Mouse (Mus musculus): ENCODE measurements at regions not wholly inside any gene's neighbourhood (a gene's known extent, or its start where the extent isn't known, plus 50 kb on each side); places are given as distances from the start of the nearest gene placed in this dataset.

GRCm38 (mm10) chr12:117358891-117359290 is 157.4 kb upstream of the Rapgef5 start:
- TF ChIP-seq CTCF (IDR thresholded peaks at IDR 0.05; ENCODE audit: low read depth, low read length) (no peak), POLR2A (IDR thresholded peaks at IDR 0.05; ENCODE audit: insufficient read depth, low read length) (no peak), EP300 (IDR thresholded peaks at IDR 0.05; ENCODE audit: insufficient read depth, low read depth, low read length) (no peak)

All from ES-Bruce4 (cell line).